Mouse (Mus musculus) lung, postnatal 14 days (tissue): ENCODE results near the gene Lrpap1.

Source experiments
- DNase-seq: peaks from one replicate; pipeline ENCODE4 v3.0.0; 2021

Lrpap1 gene

DNA sequence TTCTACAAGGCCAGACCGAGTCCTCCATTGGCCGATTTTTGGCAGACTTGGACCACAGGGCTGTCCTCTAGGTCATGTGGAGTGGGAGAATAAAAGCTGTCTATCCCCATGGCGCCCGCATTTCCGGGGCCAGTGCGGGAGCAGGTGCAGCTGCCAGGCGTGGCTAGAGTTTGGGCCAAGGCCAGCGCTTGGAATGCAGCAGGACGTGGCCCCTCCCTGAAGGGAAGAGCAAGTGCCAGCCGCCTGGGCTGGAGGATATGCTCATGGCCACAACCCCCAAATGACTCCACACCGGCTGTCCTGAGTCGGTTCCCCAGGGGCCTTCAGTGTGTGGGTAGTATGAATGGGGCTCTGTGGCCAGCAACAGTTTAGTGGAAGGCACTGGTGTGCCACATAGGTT, 50.5 kb downstream of the Lrpap1 start:
- DNase-seq: peak; percentile 58

DNA sequence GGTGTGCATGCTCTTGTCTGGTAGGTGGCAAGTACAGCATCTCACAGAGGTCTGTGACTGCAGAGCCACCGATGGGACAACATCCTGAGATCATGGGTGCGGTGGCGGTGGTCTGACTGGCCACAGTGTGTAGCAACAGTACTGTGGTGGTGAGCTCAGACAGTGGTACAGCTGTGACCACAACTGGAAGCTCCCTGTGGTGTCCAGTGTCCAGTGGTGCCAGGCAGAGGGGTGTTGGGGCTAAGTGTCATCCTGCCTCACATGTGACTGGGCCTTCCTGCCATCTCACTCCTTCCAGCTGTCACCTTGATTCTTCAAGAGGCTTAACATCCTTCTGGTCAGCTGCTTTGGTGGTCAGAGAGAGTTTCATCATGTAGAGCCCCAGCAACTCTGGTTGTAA, 50.9 kb downstream of the Lrpap1 start:
- DNase-seq: no peak

DNA sequence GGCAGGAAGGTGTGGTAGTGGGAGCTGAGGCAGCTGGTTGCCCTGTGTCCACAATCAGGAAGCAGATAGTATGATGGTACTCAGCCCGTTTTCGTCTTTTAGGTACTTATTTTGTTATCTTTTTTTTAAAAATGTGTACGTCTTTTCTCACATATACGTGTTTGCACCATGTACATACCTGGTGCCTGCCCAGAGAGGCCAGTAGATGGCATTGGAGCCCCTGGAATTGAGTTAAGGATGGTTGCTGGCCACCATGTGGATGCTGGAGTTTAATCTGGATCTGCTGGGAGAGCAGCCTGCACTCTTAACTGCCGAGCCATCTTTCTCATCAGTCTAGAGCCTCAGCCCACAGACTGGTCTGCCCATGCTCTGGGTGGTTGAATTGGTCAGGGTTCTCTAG, 55.0 kb downstream of the Lrpap1 start:
- DNase-seq: no peak

DNA sequence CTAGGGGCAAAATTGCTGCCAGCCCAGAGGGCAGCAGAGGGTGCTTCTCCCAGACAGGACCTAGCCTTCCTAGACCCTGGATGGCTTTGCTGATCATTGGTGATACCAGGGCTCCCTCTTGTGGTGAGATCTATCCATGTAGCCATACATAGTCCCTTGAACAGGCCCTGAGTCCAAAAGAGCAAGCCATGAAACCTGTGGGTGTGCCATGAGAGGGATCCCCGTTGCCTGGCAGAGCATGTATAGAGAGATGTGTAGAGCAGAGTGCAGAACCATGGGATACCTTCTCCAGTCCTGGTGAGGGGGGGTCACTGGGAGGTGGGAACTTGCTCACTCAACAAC, 62.5 kb downstream of the Lrpap1 start:
- peak; percentile 87 for DNase-seq

- DNase-seq: no peak
These were observed 63.0 kb downstream of the Lrpap1 start for GRCm38 (mm10) chr5:35042431-35043109.
